Mouse (Mus musculus): ENCODE measurements at regions not wholly inside any gene's neighbourhood (a gene's known extent, or its start where the extent isn't known, plus 50 kb on each side); places are given as distances from the start of the nearest gene placed in this dataset.

- TF ChIP-seq JUND (conservative IDR thresholded peaks at IDR 0.05; ENCODE audit: low read depth, low read length), result no peak
- no peak for TF ChIP-seq RAD21 (IDR thresholded peaks at IDR 0.05; ENCODE audit: low read depth, low read length)
- TF ChIP-seq CTCF (conservative IDR thresholded peaks at IDR 0.05 in 1 of 2, IDR thresholded peaks at IDR 0.05 in 1 of 2; ENCODE audit: low read depth in 2 of 2, low read length in 2 of 2), result no peak
- no peak for TF ChIP-seq MAX (IDR thresholded peaks at IDR 0.05; ENCODE audit: low read length)
- no peak for TF ChIP-seq ETS1 (conservative IDR thresholded peaks at IDR 0.05; ENCODE audit: low read depth, low read length)
- TF ChIP-seq SIN3A (IDR thresholded peaks at IDR 0.05; ENCODE audit: low read length), result no peak
These were observed 97.8 kb upstream of the Mdm1 start for GRCm38 (mm10) chr10:118043761-118044160.

Data from CH12.LX (cell line).